Mouse (Mus musculus) urinary bladder, postnatal 25 days (tissue): ENCODE measurements around the gene Abi2.

Experiments
- DNase-seq: peaks from one replicate; pipeline ENCODE4 v3.0.0; 2022; ENCODE audit warnings: low spot score

The Abi2 gene

GRCm38 (mm10) chr1:60489660-60490059, 80.2 kb downstream of the Abi2 start:
- DNase-seq: no peak

- DNase-seq: no peak
These were observed 81.1 kb downstream of the Abi2 start for GRCm38 (mm10) chr1:60490510-60490909.

- DNase-seq: no peak
These were observed 83.0 kb downstream of the Abi2 start for GRCm38 (mm10) chr1:60492404-60492803.

GRCm38 (mm10) chr1:60493421-60493820, 84.0 kb downstream of the Abi2 start:
- DNase-seq: no peak

- DNase-seq: no peak
These were observed 94.0 kb downstream of the Abi2 start for GRCm38 (mm10) chr1:60503456-60503855.

- no peak for DNase-seq
These were observed 101.2 kb downstream of the Abi2 start for GRCm38 (mm10) chr1:60510584-60510983.

GRCm38 (mm10) chr1:60530107-60530506, 120.7 kb downstream of the Abi2 start:
- no peak for DNase-seq

GRCm38 (mm10) chr1:60530636-60531035, 121.2 kb downstream of the Abi2 start:
- DNase-seq: no peak
